Mouse (Mus musculus): ENCODE data around the gene Ywhae. TPM values are rescaled to one million over a fixed set of nuclear protein-coding genes. Genes with fewer than 3 reads are reported as not detected.

Ywhae gene
- polyA plus RNA-seq, 1 experiment from 2014 or later = 1,349 TPM

- no peak overlapping the region for H3K27ac ChIP-seq
- H3K9ac ChIP-seq = no peak overlapping the region
- H3K27me3 ChIP-seq (replicated peaks) = no peaks in the 10 kb centered on the region
- no peak overlapping the region for H3K4me2 ChIP-seq
- peaks cover 7% of the 10 kb centered on the region for H3K4me1 ChIP-seq
- peaks cover 4% of the 10 kb centered on the region; the same call in 1 of the 2 replicates for H3K36me3 ChIP-seq (replicated peaks)
- no peak overlapping the region for H3K4me3 ChIP-seq
- 82% methylated on average over 5 of the region's 5 CpGs for WGBS
- H3K9me3 ChIP-seq = no peaks in the 10 kb centered on the region
- no peak for ATAC-seq (replicated peaks)
These were observed 39.9 kb downstream of the Ywhae start for GRCm38 (mm10) chr11:75772562-75772961.

- Histone ChIP-seq H3K4me1 (no peaks in the 10 kb centered on the region), H3K27ac (no peak overlapping the region), H3K9me3 (no peaks in the 10 kb centered on the region), H3K36me3 (replicated peaks) (no peaks in the 10 kb centered on the region), H3K4me3 (no peak overlapping the region), H3K9ac (no peak overlapping the region), H3K27me3 (replicated peaks) (no peaks in the 10 kb centered on the region), H3K4me2 (no peak overlapping the region)
- no peak for ATAC-seq (replicated peaks)
- 95% methylated on average over 1 of the region's 1 CpGs for WGBS
These were observed 43.2 kb downstream of the Ywhae start for GRCm38 (mm10) chr11:75775919-75776318.

- no peaks in the 10 kb centered on the region for H3K36me3 ChIP-seq (replicated peaks)
- 23% methylated on average over 6 of the region's 6 CpGs for WGBS
- H3K9me3 ChIP-seq = no peaks in the 10 kb centered on the region
- H3K4me1 ChIP-seq = no peaks in the 10 kb centered on the region
- H3K4me3 ChIP-seq = no peak overlapping the region
- H3K4me2 ChIP-seq = no peak overlapping the region
- H3K27me3 ChIP-seq (replicated peaks) = no peaks in the 10 kb centered on the region
- H3K27ac ChIP-seq = no peak overlapping the region
- peak; percentile 58 for ATAC-seq (replicated peaks)
- no peak overlapping the region for H3K9ac ChIP-seq
These were observed 49.2 kb downstream of the Ywhae start for GRCm38 (mm10) chr11:75781919-75782318.

GRCm38 (mm10) chr11:75783799-75784198 is 51.1 kb downstream of the Ywhae start:
- H3K4me1 ChIP-seq = no peaks in the 10 kb centered on the region
- whole genome bisulfite sequencing = 90% methylated on average over 5 of the region's 5 CpGs
- no peaks in the 10 kb centered on the region for H3K27me3 ChIP-seq (replicated peaks)
- no peak overlapping the region for H3K9ac ChIP-seq
- H3K4me2 ChIP-seq = no peak overlapping the region
- H3K36me3 ChIP-seq (replicated peaks) = no peaks in the 10 kb centered on the region
- H3K9me3 ChIP-seq = no peaks in the 10 kb centered on the region
- no peak overlapping the region for H3K4me3 ChIP-seq
- no peak overlapping the region for H3K27ac ChIP-seq
- ATAC-seq (replicated peaks) = no peak

- Histone ChIP-seq H3K27me3 (replicated peaks) (no peaks in the 10 kb centered on the region), H3K9me3 (no peaks in the 10 kb centered on the region), H3K4me2 (no peak overlapping the region), H3K4me3 (no peak overlapping the region), H3K9ac (no peak overlapping the region), H3K4me1 (no peaks in the 10 kb centered on the region), H3K27ac (no peak overlapping the region), H3K36me3 (replicated peaks) (no peaks in the 10 kb centered on the region)
- WGBS = 75% methylated on average over 8 of the region's 8 CpGs
- ATAC-seq (replicated peaks) = no peak
These were observed 53.2 kb downstream of the Ywhae start for GRCm38 (mm10) chr11:75785897-75786296.

GRCm38 (mm10) chr11:75792535-75792934 is 59.9 kb downstream of the Ywhae start:
- WGBS = 80% methylated on average over 5 of the region's 5 CpGs
- Histone ChIP-seq H3K4me1 (peaks cover 26% of the 10 kb centered on the region), H3K4me2 (no peak overlapping the region), H3K36me3 (replicated peaks) (no peaks in the 10 kb centered on the region), H3K9me3 (no peaks in the 10 kb centered on the region), H3K27me3 (replicated peaks) (peaks cover 41% of the 10 kb centered on the region), H3K27ac (no peak overlapping the region), H3K9ac (no peak overlapping the region), H3K4me3 (no peak overlapping the region)
- no peak for ATAC-seq (replicated peaks)

- peaks cover 47% of the 10 kb centered on the region for H3K27me3 ChIP-seq (replicated peaks)
- no peak for ATAC-seq (replicated peaks)
- no peak overlapping the region for H3K27ac ChIP-seq
- H3K4me1 ChIP-seq = peaks cover 26% of the 10 kb centered on the region
- H3K9ac ChIP-seq = no peak overlapping the region
- WGBS = 60% methylated on average over 5 of the region's 5 CpGs
- H3K9me3 ChIP-seq = no peaks in the 10 kb centered on the region
- H3K36me3 ChIP-seq (replicated peaks) = no peaks in the 10 kb centered on the region
- H3K4me2 ChIP-seq = no peak overlapping the region
- no peak overlapping the region for H3K4me3 ChIP-seq
These were observed 60.7 kb downstream of the Ywhae start for GRCm38 (mm10) chr11:75793351-75793750.

- H3K27me3 ChIP-seq (replicated peaks) = peaks cover 47% of the 10 kb centered on the region
These were observed 62.1 kb downstream of the Ywhae start for GRCm38 (mm10) chr11:75794602-75795320.

GRCm38 (mm10) chr11:75795321-75795636 is 62.6 kb downstream of the Ywhae start:
- no peaks in the 10 kb centered on the region for H3K9me3 ChIP-seq
- peak; percentile 24; the same call in 1 of the 2 replicates for ATAC-seq (replicated peaks)
- peaks cover 47% of the 10 kb centered on the region for H3K27me3 ChIP-seq (replicated peaks)
- no peak overlapping the region for H3K27ac ChIP-seq
- peaks cover 26% of the 10 kb centered on the region for H3K4me1 ChIP-seq
- H3K4me2 ChIP-seq = peak overlapping the region; percentile 65
- peak overlapping the region; percentile 56 for H3K4me3 ChIP-seq
- 9% methylated on average over 27 of the region's 42 CpGs for WGBS
- no peaks in the 10 kb centered on the region for H3K36me3 ChIP-seq (replicated peaks)
- peak overlapping the region; percentile 42 for H3K9ac ChIP-seq

More at GRCm38 (mm10) chr11:75794602-75795320, 62.1 kb downstream of the Ywhae start:
- Histone ChIP-seq H3K4me1 (peaks cover 26% of the 10 kb centered on the region), H3K9ac (peak overlapping the region; percentile 42), H3K27ac (no peak overlapping the region), H3K36me3 (replicated peaks) (no peaks in the 10 kb centered on the region), H3K4me3 (peak overlapping the region; percentile 56), H3K4me2 (peak overlapping the region; percentile 65), H3K9me3 (no peaks in the 10 kb centered on the region)
- WGBS = 5% methylated on average over 43 of the region's 45 CpGs
- ATAC-seq (replicated peaks) = no peak

GRCm38 (mm10) chr11:75796029-75796445 is 63.4 kb downstream of the Ywhae start, which contains the start of gene Doc2b:
Doc2b (minus strand) TSS chr11:75796049.
- Histone ChIP-seq H3K27ac (no peak within 1 kb of the TSS), H3K9me3 (no peaks in the 10 kb centered on the region), H3K27me3 (replicated peaks) (peaks cover 47% of the 10 kb centered on the region), H3K9ac (peak within 1 kb of the TSS; percentile 42), H3K4me2 (peak within 1 kb of the TSS; percentile 65), H3K4me1 (peaks cover 26% of the 10 kb centered on the region), H3K4me3 (peak within 1 kb of the TSS; percentile 56), H3K36me3 (replicated peaks) (no peaks in the 10 kb centered on the region)
- 5% methylated on average over 36 of the region's 37 CpGs for WGBS
- peak; percentile 92 for ATAC-seq (replicated peaks)

DNA sequence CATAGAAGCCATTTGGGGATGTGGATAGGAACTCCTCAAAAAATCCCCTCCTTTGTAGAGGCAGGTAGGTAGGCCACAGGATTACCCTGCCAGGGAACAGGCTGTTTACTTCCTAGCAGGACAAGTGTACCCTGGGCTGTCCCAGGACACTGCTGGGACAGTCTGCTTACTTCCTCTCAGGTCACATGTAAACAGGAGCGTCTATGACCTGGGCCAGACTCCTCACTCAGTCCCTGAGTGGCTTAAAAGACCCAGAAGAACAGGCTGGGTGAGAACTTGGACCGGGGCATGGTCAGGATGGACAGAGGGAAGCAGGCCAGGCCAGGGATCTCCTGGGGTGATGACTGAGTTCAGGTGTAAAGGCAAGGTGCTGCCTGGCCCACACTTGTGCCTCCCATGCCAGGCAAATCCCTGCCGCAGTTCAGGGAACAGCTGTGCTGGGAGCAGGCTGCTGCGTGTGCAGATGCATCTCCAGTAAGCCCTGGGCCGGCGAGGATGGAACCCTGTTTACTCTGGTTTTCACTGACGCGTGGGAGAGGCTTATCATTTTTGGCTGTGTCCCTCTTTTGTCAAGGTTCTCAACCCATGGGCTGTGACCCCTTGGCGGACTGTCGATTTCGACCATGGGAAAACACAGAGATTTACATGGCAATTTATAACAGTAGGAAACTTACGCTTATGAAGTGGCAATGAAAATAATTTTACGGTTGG is 64.0 kb downstream of the Ywhae start:
- H3K36me3 ChIP-seq (replicated peaks) = no peaks in the 10 kb centered on the region
- no peak overlapping the region for H3K9ac ChIP-seq
- WGBS = 71% methylated on average over 13 of the region's 13 CpGs
- peaks cover 26% of the 10 kb centered on the region for H3K4me1 ChIP-seq
- H3K27ac ChIP-seq = no peak overlapping the region
- peaks cover 47% of the 10 kb centered on the region for H3K27me3 ChIP-seq (replicated peaks)
- H3K4me2 ChIP-seq = peak overlapping the region; percentile 65
- ATAC-seq (replicated peaks) = peak; percentile 17; the same call in 1 of the 2 replicates
- H3K4me3 ChIP-seq = peak overlapping the region; percentile 56
- H3K9me3 ChIP-seq = no peaks in the 10 kb centered on the region

GRCm38 (mm10) chr11:75801369-75801768 is 68.7 kb downstream of the Ywhae start:
- Histone ChIP-seq H3K9me3 (no peaks in the 10 kb centered on the region), H3K27me3 (replicated peaks) (peaks cover 18% of the 10 kb centered on the region), H3K36me3 (replicated peaks) (no peaks in the 10 kb centered on the region), H3K27ac (no peak overlapping the region), H3K4me1 (peaks cover 2% of the 10 kb centered on the region), H3K4me2 (no peak overlapping the region), H3K9ac (no peak overlapping the region), H3K4me3 (no peak overlapping the region)
- WGBS = 92% methylated on average over 4 of the region's 4 CpGs
- ATAC-seq (replicated peaks) = no peak

All from midbrain, embryonic 15.5 days (tissue).